Mouse (Mus musculus): ENCODE measurements at regions not wholly inside any gene's neighbourhood (a gene's known extent, or its start where the extent isn't known, plus 50 kb on each side); places are given as distances from the start of the nearest gene placed in this dataset.
A peak's percentile ranks its signal among the peaks of the same experiment; 100 is the strongest.

GRCm38 (mm10) chr6:127252000-127252721, 100.2 kb upstream of the Ccnd2 start:
- DNase-seq (ENCODE audit: low spot score) = peak; percentile 80

- no peak for DNase-seq (ENCODE audit: low spot score)
Measured at GRCm38 (mm10) chr6:127253935-127254334, 101.9 kb upstream of the Ccnd2 start.

GRCm38 (mm10) chr6:127263903-127264680, 112.1 kb upstream of the Ccnd2 start:
- no peak for DNase-seq (ENCODE audit: low spot score)

- DNase-seq (ENCODE audit: low spot score) = no peak
Measured at GRCm38 (mm10) chr6:127265063-127265775, 113.2 kb upstream of the Ccnd2 start.

GRCm38 (mm10) chr6:127265901-127266812, 114.2 kb upstream of the Ccnd2 start:
- peak; percentile 75 for DNase-seq (ENCODE audit: low spot score)

GRCm38 (mm10) chr6:127266813-127267165, 114.8 kb upstream of the Ccnd2 start:
- peak; percentile 68 for DNase-seq (ENCODE audit: low spot score)

GRCm38 (mm10) chr6:127269021-127269420, 117.0 kb upstream of the Ccnd2 start:
- no peak for DNase-seq (ENCODE audit: low spot score)

GRCm38 (mm10) chr6:127269525-127270044, 117.6 kb upstream of the Ccnd2 start:
- DNase-seq (ENCODE audit: low spot score) = no peak

GRCm38 (mm10) chr6:127270774-127271173, 118.8 kb upstream of the Ccnd2 start:
- DNase-seq (ENCODE audit: low spot score) = no peak

- DNase-seq (ENCODE audit: low spot score) = no peak
Measured at GRCm38 (mm10) chr6:127271418-127271817, 119.4 kb upstream of the Ccnd2 start.

GRCm38 (mm10) chr6:127272630-127273029, 120.6 kb upstream of the Ccnd2 start:
- peak; percentile 45 for DNase-seq (ENCODE audit: low spot score)

- no peak for DNase-seq (ENCODE audit: low spot score)
Measured at GRCm38 (mm10) chr6:127274732-127275429, 122.9 kb upstream of the Ccnd2 start.

GRCm38 (mm10) chr6:127275430-127275784, 123.4 kb upstream of the Ccnd2 start:
- no peak for DNase-seq (ENCODE audit: low spot score)

GRCm38 (mm10) chr6:127276362-127276761, 124.4 kb upstream of the Ccnd2 start:
- DNase-seq (ENCODE audit: low spot score) = no peak

GRCm38 (mm10) chr6:127278402-127278801, 126.4 kb upstream of the Ccnd2 start:
- DNase-seq (ENCODE audit: low spot score) = no peak

- peak; percentile 72 for DNase-seq (ENCODE audit: low spot score)
Measured at GRCm38 (mm10) chr6:127284226-127284625, 132.2 kb upstream of the Ccnd2 start.

- no peak for DNase-seq (ENCODE audit: low spot score)
Measured at GRCm38 (mm10) chr6:127286681-127287476, 134.9 kb upstream of the Ccnd2 start.

- no peak for DNase-seq (ENCODE audit: low spot score)
Measured at GRCm38 (mm10) chr6:127288946-127289345, 137.0 kb upstream of the Ccnd2 start.

GRCm38 (mm10) chr6:127291937-127292336, 139.9 kb upstream of the Ccnd2 start:
- DNase-seq (ENCODE audit: low spot score) = peak; percentile 52

- DNase-seq (ENCODE audit: low spot score) = no peak
Measured at GRCm38 (mm10) chr6:127293829-127294228, 141.8 kb upstream of the Ccnd2 start.

Measured in embryo, embryonic 10 days (tissue).